Mouse (Mus musculus): ENCODE data around the gene Rtl3. TPM values are rescaled to one million over a fixed set of nuclear protein-coding genes. Genes with fewer than 3 reads are reported as not detected.

Gene Rtl3
- 1 to 10 TPM; 4.0 to 5.8 TPM for total RNA-seq (2021)
- long read RNA-seq, experiment 1, partial matches to known transcripts: 0 of 2 reads
- long read RNA-seq, experiment 1, other reads (novel, unspliced or antisense): 2 of 2 reads
- long read RNA-seq, experiment 2, partial matches to known transcripts: 0 of 2 reads
- long read RNA-seq, experiment 2, other reads (novel, unspliced or antisense): 0 of 2 reads

- TF ChIP-seq CTCF (conservative IDR thresholded peaks at IDR 0.05): no peak
- H3K4me3 ChIP-seq: peak within 1 kb of the TSS; percentile 13; the same call in 1 of the 2 replicates
- DNase-seq (ENCODE audit: low spot score in 2 of 2): peak; percentile 10 to 29
- H3K27ac ChIP-seq: peak within 1 kb of the TSS; percentile 46; the same call in 1 of the 2 replicates
These were observed at the start of gene Rtl3 for GRCm38 (mm10) chrX:106840409-106840808. Rtl3 (minus strand) TSS chrX:106840644.

GRCm38 (mm10) chrX:106872315-106872714 lies 31.9 kb upstream of the Rtl3 start:
- no peak for TF ChIP-seq CTCF (conservative IDR thresholded peaks at IDR 0.05)
- Histone ChIP-seq H3K27ac (no peak overlapping the region), H3K4me3 (no peak overlapping the region)
- DNase-seq (ENCODE audit: low spot score in 2 of 2): no peak

GRCm38 (mm10) chrX:106871894-106872293 lies 31.4 kb upstream of the Rtl3 start:
- Histone ChIP-seq H3K27ac (no peak overlapping the region), H3K4me3 (no peak overlapping the region)
- TF ChIP-seq CTCF (conservative IDR thresholded peaks at IDR 0.05): no peak
- DNase-seq (ENCODE audit: low spot score in 2 of 2): no peak

GRCm38 (mm10) chrX:106871426-106871825 lies 31.0 kb upstream of the Rtl3 start:
- no peak for DNase-seq (ENCODE audit: low spot score in 2 of 2)
- TF ChIP-seq CTCF (conservative IDR thresholded peaks at IDR 0.05): no peak
- Histone ChIP-seq H3K4me3 (no peak overlapping the region), H3K27ac (no peak overlapping the region)

- no peak for DNase-seq (ENCODE audit: low spot score in 2 of 2)
- TF ChIP-seq CTCF (conservative IDR thresholded peaks at IDR 0.05): no peak
- no peak overlapping the region for H3K27ac ChIP-seq
- no peak overlapping the region for H3K4me3 ChIP-seq
These were observed 13.3 kb upstream of the Rtl3 start for GRCm38 (mm10) chrX:106853523-106854300.

- H3K27ac ChIP-seq: no peak overlapping the region; the same call in 1 of the 2 replicates
These were observed 853 bp downstream of the Rtl3 start for GRCm38 (mm10) chrX:106839591-106839990.

GRCm38 (mm10) chrX:106830494-106830893 lies 9.9 kb downstream of the Rtl3 start:
- no peak for TF ChIP-seq CTCF (conservative IDR thresholded peaks at IDR 0.05)
- peak in 1 of 2 experiments; percentile 6 for DNase-seq (ENCODE audit: low spot score in 2 of 2)
- H3K4me3 ChIP-seq: no peak overlapping the region
- H3K27ac ChIP-seq: no peak overlapping the region

More at GRCm38 (mm10) chrX:106839591-106839990, 853 bp downstream of the Rtl3 start:
- TF ChIP-seq CTCF (conservative IDR thresholded peaks at IDR 0.05): no peak
- DNase-seq (ENCODE audit: low spot score in 2 of 2): no peak
- H3K4me3 ChIP-seq: no peak overlapping the region; the same call in 1 of the 2 replicates

- TF ChIP-seq CTCF (conservative IDR thresholded peaks at IDR 0.05): no peak
- Histone ChIP-seq H3K27ac (no peak overlapping the region), H3K4me3 (no peak overlapping the region)
- no peak for DNase-seq (ENCODE audit: low spot score in 2 of 2)
These were observed 30.8 kb downstream of the Rtl3 start for GRCm38 (mm10) chrX:106809560-106810226.

GRCm38 (mm10) chrX:106804387-106804786 lies 36.1 kb downstream of the Rtl3 start:
- DNase-seq (ENCODE audit: low spot score in 2 of 2): no peak
- H3K4me3 ChIP-seq: no peak overlapping the region
- TF ChIP-seq CTCF (conservative IDR thresholded peaks at IDR 0.05): no peak
- H3K27ac ChIP-seq: no peak overlapping the region

GRCm38 (mm10) chrX:106794686-106795085 lies 45.8 kb downstream of the Rtl3 start:
- TF ChIP-seq CTCF (conservative IDR thresholded peaks at IDR 0.05): peak; percentile 79
- no peak for DNase-seq (ENCODE audit: low spot score in 2 of 2)
- no peak overlapping the region for H3K27ac ChIP-seq

More at GRCm38 (mm10) chrX:106794686-106795085, 45.8 kb downstream of the Rtl3 start:
- no peak overlapping the region for H3K4me3 ChIP-seq

Other genes with a start within 250 kb of the Rtl3 start
- under 1 TPM; 0.15 to 0.77 TPM for gene Cysltr1, start 237.0 kb downstream of the Rtl3 start, total RNA-seq (2021)
- 1 to 10 TPM; 3.2 to 3.3 TPM for gene Lpar4, start 80.0 kb upstream of the Rtl3 start, total RNA-seq (2021)
- gene P2ry10, start 247.8 kb upstream of the Rtl3 start, total RNA-seq (2021): not detected